Mouse (Mus musculus): ENCODE measurements around the gene Rnf40. TPM values are rescaled to one million over a fixed set of nuclear protein-coding genes. Genes with fewer than 3 reads are reported as not detected.
"Not testable (repeated sequence)": the region's sequence is repeated elsewhere in the genome, so short reads cannot be mapped to it uniquely, and the experiment has no call there.

The Rnf40 gene
- polyA plus RNA-seq, 1 experiment from 2014 or later, result 44.3 TPM

- no peak for DNase-seq (ENCODE audit: low spot score)
These were observed 14.3 kb downstream of the Rnf40 start for GRCm38 (mm10) chr7:127602903-127603302.

GRCm38 (mm10) chr7:127604256-127604655, 15.7 kb downstream of the Rnf40 start:
- no peak for DNase-seq (ENCODE audit: low spot score)

- no peak for DNase-seq (ENCODE audit: low spot score)
These were observed 18.6 kb downstream of the Rnf40 start for GRCm38 (mm10) chr7:127607150-127607549.

- no peak for DNase-seq (ENCODE audit: low spot score)
These were observed 22.4 kb downstream of the Rnf40 start for GRCm38 (mm10) chr7:127611011-127611410.

GRCm38 (mm10) chr7:127611561-127611960, 23.0 kb downstream of the Rnf40 start:
- no peak for DNase-seq (ENCODE audit: low spot score)

- no peak for DNase-seq (ENCODE audit: low spot score)
These were observed 24.9 kb downstream of the Rnf40 start for GRCm38 (mm10) chr7:127613501-127613900.

GRCm38 (mm10) chr7:127614091-127614490, 25.5 kb downstream of the Rnf40 start:
- DNase-seq (ENCODE audit: low spot score), result no peak

GRCm38 (mm10) chr7:127614511-127614890, 25.9 kb downstream of the Rnf40 start:
- no peak for DNase-seq (ENCODE audit: low spot score)

- peak; percentile 60 for DNase-seq (ENCODE audit: low spot score)
These were observed 26.6 kb downstream of the Rnf40 start, which contains the start of gene Zfp629 for GRCm38 (mm10) chr7:127614891-127615843. Gene Zfp629 (minus strand): TSS chr7:127615797.

- DNase-seq (ENCODE audit: low spot score), result peak; percentile 48
These were observed 27.8 kb downstream of the Rnf40 start for GRCm38 (mm10) chr7:127616336-127616735.

GRCm38 (mm10) chr7:127616881-127617280, 28.3 kb downstream of the Rnf40 start:
- peak; percentile 76 for DNase-seq (ENCODE audit: low spot score)

- peak; percentile 69 for DNase-seq (ENCODE audit: low spot score)
These were observed 29.4 kb downstream of the Rnf40 start for GRCm38 (mm10) chr7:127617962-127618361.

GRCm38 (mm10) chr7:127618402-127618801, 29.8 kb downstream of the Rnf40 start:
- DNase-seq (ENCODE audit: low spot score), result not testable (repeated sequence)

GRCm38 (mm10) chr7:127626039-127626438, 37.5 kb downstream of the Rnf40 start:
- no peak for DNase-seq (ENCODE audit: low spot score)

GRCm38 (mm10) chr7:127626471-127626870, 37.9 kb downstream of the Rnf40 start:
- no peak for DNase-seq (ENCODE audit: low spot score)

GRCm38 (mm10) chr7:127628646-127629045, 40.1 kb downstream of the Rnf40 start:
- peak; percentile 71 for DNase-seq (ENCODE audit: low spot score)

GRCm38 (mm10) chr7:127631416-127631815, 42.8 kb downstream of the Rnf40 start:
- no peak for DNase-seq (ENCODE audit: low spot score)

- no peak for DNase-seq (ENCODE audit: low spot score)
These were observed 48.4 kb downstream of the Rnf40 start for GRCm38 (mm10) chr7:127636963-127637362.

GRCm38 (mm10) chr7:127641260-127641659, 52.7 kb downstream of the Rnf40 start:
- DNase-seq (ENCODE audit: low spot score), result no peak

GRCm38 (mm10) chr7:127642254-127642653, 53.7 kb downstream of the Rnf40 start:
- DNase-seq (ENCODE audit: low spot score), result no peak

- no peak for DNase-seq (ENCODE audit: low spot score)
These were observed 57.8 kb downstream of the Rnf40 start for GRCm38 (mm10) chr7:127646363-127646762.

- DNase-seq (ENCODE audit: low spot score), result not testable (repeated sequence)
These were observed 59.0 kb downstream of the Rnf40 start for GRCm38 (mm10) chr7:127647576-127647975.

Data from thymus, postnatal 0 days (tissue).